Mouse (Mus musculus): ENCODE measurements around the gene Spry1.

The Spry1 gene

GRCm38 (mm10) chr3:37672266-37673040 is 32.7 kb downstream of the Spry1 start:
- DNase-seq (ENCODE audit: low read depth, low spot score): no peak

GRCm38 (mm10) chr3:37673513-37674261 is 33.9 kb downstream of the Spry1 start:
- DNase-seq (ENCODE audit: low read depth, low spot score): no peak

- DNase-seq (ENCODE audit: low read depth, low spot score): peak; percentile 27
Observed at GRCm38 (mm10) chr3:37675056-37675525, 35.3 kb downstream of the Spry1 start.

GRCm38 (mm10) chr3:37676291-37676690 is 36.5 kb downstream of the Spry1 start:
- no peak for DNase-seq (ENCODE audit: low read depth, low spot score)

DNA sequence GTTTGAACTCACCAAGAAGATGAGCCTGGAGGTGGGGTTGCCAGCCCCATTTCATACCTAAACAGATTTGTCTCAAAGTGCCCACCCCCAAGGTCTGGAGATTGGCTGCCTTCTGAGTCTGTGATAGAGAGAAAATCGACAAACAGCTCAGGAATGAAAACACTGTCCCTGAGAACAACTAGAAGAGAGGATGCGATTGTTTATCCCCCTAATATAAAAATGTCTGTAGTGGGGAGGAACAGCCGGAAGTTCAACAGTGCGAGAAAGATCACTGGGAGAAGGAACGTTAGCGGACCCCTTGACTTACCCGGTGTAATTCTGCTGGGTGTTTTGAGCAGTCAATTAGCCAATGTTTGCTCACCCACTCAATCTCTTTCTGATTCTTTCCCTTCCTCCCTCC is 46.5 kb downstream of the Spry1 start:
- DNase-seq (ENCODE audit: low read depth, low spot score): no peak

DNA sequence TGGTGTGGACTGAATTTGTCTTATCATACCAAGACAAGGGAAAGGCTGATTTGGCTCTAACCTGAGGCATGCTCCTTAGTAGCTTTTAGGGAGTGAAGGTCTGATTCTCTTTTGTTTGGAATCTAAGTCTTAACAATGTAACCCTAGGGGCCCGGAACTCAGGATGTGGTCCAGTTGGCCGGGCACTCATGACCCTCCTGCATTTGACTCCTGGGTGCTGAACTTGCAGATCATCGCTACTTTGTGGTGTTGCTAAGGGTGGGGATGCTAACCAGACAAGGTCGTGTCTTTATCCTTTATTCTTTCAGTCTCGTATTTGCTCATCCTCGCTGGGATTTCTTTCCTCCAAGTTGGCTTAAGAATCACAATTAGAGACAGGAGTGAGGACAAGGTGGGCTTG is 47.0 kb downstream of the Spry1 start:
- peak; percentile 16 for DNase-seq (ENCODE audit: low read depth, low spot score)

DNA sequence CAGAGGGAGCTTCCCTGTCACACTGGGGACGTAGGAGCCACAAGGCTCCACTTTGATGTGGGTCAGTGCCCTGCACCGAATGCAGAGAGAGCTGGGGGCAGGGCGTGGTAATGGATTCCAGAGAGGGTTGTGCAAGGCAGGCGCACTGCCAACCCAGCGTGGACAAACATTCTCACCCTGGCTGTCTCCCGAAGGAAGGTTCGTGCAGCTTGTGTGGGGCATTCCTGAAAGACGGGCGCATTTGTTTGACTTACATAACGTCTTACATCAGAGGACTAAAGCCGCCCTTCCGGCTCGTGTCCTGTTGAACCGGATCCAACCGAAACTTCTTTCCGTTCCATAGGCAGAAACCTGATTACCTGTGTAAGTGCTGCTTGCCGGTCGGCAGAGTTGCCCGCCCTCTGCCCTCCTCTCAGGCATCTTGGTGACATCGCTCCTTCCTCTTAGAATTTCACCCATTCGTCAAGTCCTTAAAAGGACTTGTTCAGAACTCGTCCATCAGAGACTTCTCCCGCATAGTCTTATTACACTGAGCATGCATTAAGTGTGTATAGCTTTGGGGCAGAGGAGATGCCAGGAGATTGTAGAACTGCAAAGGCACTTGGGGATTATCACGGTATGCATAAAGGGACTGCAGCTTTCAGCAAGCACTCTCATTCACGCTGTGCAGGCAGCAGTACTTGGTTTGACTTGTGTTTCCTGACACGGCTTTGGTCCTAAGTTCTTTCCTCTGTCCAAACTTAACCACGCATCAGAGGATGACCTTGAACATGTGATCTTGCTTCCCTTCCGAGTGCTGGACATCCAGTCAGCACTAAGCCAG is 47.6 kb downstream of the Spry1 start:
- peak; percentile 71 for DNase-seq (ENCODE audit: low read depth, low spot score)

DNA sequence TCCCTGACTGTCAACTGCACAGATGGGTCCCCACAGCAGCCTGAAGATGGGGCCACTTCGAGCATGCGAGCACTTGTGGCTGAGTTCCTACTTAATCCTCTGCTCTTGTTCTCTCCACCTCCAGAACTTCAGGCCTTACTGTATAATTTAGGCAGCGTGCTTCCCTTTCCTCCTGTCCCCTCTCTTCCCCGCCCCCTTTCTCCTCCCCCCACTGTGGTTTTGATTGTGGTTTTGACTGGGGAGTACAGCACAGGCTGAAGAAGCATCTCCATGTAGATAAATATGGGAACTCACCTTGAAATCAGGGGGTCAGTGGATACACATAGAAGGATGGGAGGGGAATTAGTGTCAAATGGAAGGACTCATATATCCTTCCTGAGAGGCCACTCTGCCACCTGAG is 53.2 kb downstream of the Spry1 start:
- no peak for DNase-seq (ENCODE audit: low read depth, low spot score)

GRCm38 (mm10) chr3:37693552-37693951 is 53.8 kb downstream of the Spry1 start:
- no peak for DNase-seq (ENCODE audit: low read depth, low spot score)
